Mouse (Mus musculus): Measurements from ENCODE around the gene Gatb. TPM values are rescaled to one million over a fixed set of nuclear protein-coding genes. Genes with fewer than 3 reads are reported as not detected.

Gatb gene
- total and polyA plus RNA-seq, 2 experiments from 2014 or later, result 21.1 to 62.9 TPM

GRCm38 (mm10) chr3:85652727-85653665, 79.1 kb downstream of the Gatb start:
- Histone ChIP-seq H3K4me1 (ENCODE audit: insufficient read depth) (peaks cover 11% of the 10 kb centered on the region), H3K27ac (ENCODE audit: low read depth, low read length) (peak overlapping the region; percentile 54), H3K9me3 (ENCODE audit: low read length) (no peaks in the 10 kb centered on the region), H3K4me3 (ENCODE audit: low read depth, low read length) (no peak overlapping the region), H3K4me2 (ENCODE audit: low read depth) (no peak overlapping the region), H3K36me3 (ENCODE audit: insufficient read depth) (0 out of 2 replicates have a peak, but pooled peaks cover 5% of the 10 kb centered on the region), H3K9ac (no peak overlapping the region), H3K27me3 (ENCODE audit: insufficient read depth, low read length) (no peaks in the 10 kb centered on the region)
- DNase-seq (peak; percentile 44), ATAC-seq (peak; percentile 76)
- no peak for TF ChIP-seq CTCF (IDR thresholded peaks at IDR 0.05; ENCODE audit: low read depth)
- WGBS, result 71% methylated on average over 4 of the region's 4 CpGs

GRCm38 (mm10) chr3:85655538-85655937, 81.6 kb downstream of the Gatb start:
- WGBS, result 87% methylated on average over 3 of the region's 3 CpGs
- ATAC-seq (no peak), DNase-seq (no peak)
- H3K27ac ChIP-seq (ENCODE audit: low read depth, low read length), result no peak overlapping the region
- 0 out of 2 replicates have a peak, but pooled peaks cover 5% of the 10 kb centered on the region for H3K36me3 ChIP-seq (ENCODE audit: insufficient read depth)
- H3K4me3 ChIP-seq (ENCODE audit: low read depth, low read length), result no peak overlapping the region
- no peaks in the 10 kb centered on the region for H3K9me3 ChIP-seq (ENCODE audit: low read length)
- no peak overlapping the region for H3K9ac ChIP-seq
- no peak for TF ChIP-seq CTCF (IDR thresholded peaks at IDR 0.05; ENCODE audit: low read depth)
- H3K27me3 ChIP-seq (ENCODE audit: insufficient read depth, low read length), result no peaks in the 10 kb centered on the region
- no peak overlapping the region for H3K4me2 ChIP-seq (ENCODE audit: low read depth)
- peaks cover 11% of the 10 kb centered on the region for H3K4me1 ChIP-seq (ENCODE audit: insufficient read depth)

GRCm38 (mm10) chr3:85659681-85660080, 85.8 kb downstream of the Gatb start:
- 86% methylated on average over 7 of the region's 7 CpGs for WGBS
- TF ChIP-seq CTCF (IDR thresholded peaks at IDR 0.05; ENCODE audit: low read depth), result no peak
- Histone ChIP-seq H3K36me3 (ENCODE audit: insufficient read depth) (0 out of 2 replicates have a peak, but pooled peaks cover 5% of the 10 kb centered on the region), H3K4me3 (ENCODE audit: low read depth, low read length) (no peak overlapping the region), H3K4me2 (ENCODE audit: low read depth) (no peak overlapping the region), H3K27ac (ENCODE audit: low read depth, low read length) (no peak overlapping the region), H3K9me3 (ENCODE audit: low read length) (no peaks in the 10 kb centered on the region), H3K4me1 (ENCODE audit: insufficient read depth) (peaks cover 12% of the 10 kb centered on the region), H3K9ac (no peak overlapping the region), H3K27me3 (ENCODE audit: insufficient read depth, low read length) (no peaks in the 10 kb centered on the region)
- DNase-seq (no peak), ATAC-seq (no peak)

GRCm38 (mm10) chr3:85661926-85662813, 88.3 kb downstream of the Gatb start:
- Histone ChIP-seq H3K9me3 (ENCODE audit: low read length) (no peaks in the 10 kb centered on the region), H3K4me1 (ENCODE audit: insufficient read depth) (peaks cover 12% of the 10 kb centered on the region), H3K9ac (no peak overlapping the region), H3K4me3 (ENCODE audit: low read depth, low read length) (no peak overlapping the region), H3K4me2 (ENCODE audit: low read depth) (no peak overlapping the region), H3K36me3 (ENCODE audit: insufficient read depth) (no peaks in the 10 kb centered on the region), H3K27me3 (ENCODE audit: insufficient read depth, low read length) (no peaks in the 10 kb centered on the region), H3K27ac (ENCODE audit: low read depth, low read length) (peak overlapping the region; percentile 79)
- 37% methylated on average over 10 of the region's 10 CpGs for WGBS
- no peak for TF ChIP-seq CTCF (IDR thresholded peaks at IDR 0.05; ENCODE audit: low read depth)
- DNase-seq (peak; percentile 65), ATAC-seq (peak; percentile 57)

GRCm38 (mm10) chr3:85663826-85664225, 89.9 kb downstream of the Gatb start:
- no peak for TF ChIP-seq CTCF (IDR thresholded peaks at IDR 0.05; ENCODE audit: low read depth)
- Histone ChIP-seq H3K4me3 (ENCODE audit: low read depth, low read length) (no peak overlapping the region), H3K36me3 (ENCODE audit: insufficient read depth) (no peaks in the 10 kb centered on the region), H3K4me1 (ENCODE audit: insufficient read depth) (peaks cover 16% of the 10 kb centered on the region), H3K4me2 (ENCODE audit: low read depth) (no peak overlapping the region), H3K27me3 (ENCODE audit: insufficient read depth, low read length) (no peaks in the 10 kb centered on the region), H3K27ac (ENCODE audit: low read depth, low read length) (no peak overlapping the region; the same call in 1 of the 2 replicates), H3K9me3 (ENCODE audit: low read length) (no peaks in the 10 kb centered on the region), H3K9ac (no peak overlapping the region)
- DNase-seq, result no peak
- ATAC-seq, result no peak
- WGBS, result 70% methylated on average over 5 of the region's 5 CpGs

GRCm38 (mm10) chr3:85664591-85665171, 90.8 kb downstream of the Gatb start:
- peaks cover 16% of the 10 kb centered on the region for H3K4me1 ChIP-seq (ENCODE audit: insufficient read depth)
- peak; percentile 28; the same call in 1 of the 2 replicates for ATAC-seq
- 74% methylated on average over 10 of the region's 10 CpGs for WGBS

More at GRCm38 (mm10) chr3:85664591-85665171, 90.8 kb downstream of the Gatb start:
- 0 out of 2 replicates have a peak, but pooled peaks have one; percentile 2 for TF ChIP-seq CTCF (IDR thresholded peaks at IDR 0.05; ENCODE audit: low read depth)
- Histone ChIP-seq H3K4me2 (ENCODE audit: low read depth) (no peak overlapping the region), H3K9me3 (ENCODE audit: low read length) (no peaks in the 10 kb centered on the region), H3K27me3 (ENCODE audit: insufficient read depth, low read length) (no peaks in the 10 kb centered on the region), H3K4me3 (ENCODE audit: low read depth, low read length) (no peak overlapping the region), H3K36me3 (ENCODE audit: insufficient read depth) (no peaks in the 10 kb centered on the region), H3K9ac (no peak overlapping the region), H3K27ac (ENCODE audit: low read depth, low read length) (no peak overlapping the region)
- DNase-seq, result peak; percentile 49
